Mouse (Mus musculus): Measurements from ENCODE around the gene Wdr83os. TPM values are rescaled to one million over a fixed set of nuclear protein-coding genes. Genes with fewer than 3 reads are reported as not detected.

Wdr83os gene
- polyA plus RNA-seq, 1 experiment from 2014 or later: 120 TPM

DNA sequence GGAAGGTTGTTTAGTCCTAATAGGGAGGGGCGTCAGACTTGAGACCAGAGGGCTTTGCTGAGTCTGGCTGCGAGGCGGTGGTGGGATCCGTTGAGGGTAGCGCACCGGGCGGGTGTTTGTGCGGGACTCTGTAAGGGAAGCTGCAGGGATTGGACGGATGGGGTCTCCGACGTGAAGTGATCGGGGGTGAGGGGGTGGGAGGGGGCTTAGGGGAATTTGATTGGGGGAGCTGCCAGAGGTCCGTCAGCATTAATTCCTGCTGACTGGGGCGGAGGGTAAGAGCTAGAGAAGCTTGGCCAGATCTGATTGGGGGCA, 43.2 kb upstream of the Wdr83os start:
- ATAC-seq (replicated peaks; ENCODE audit: insufficient number of reproducible peaks, low FRiP score, low TSS enrichment): peak; percentile 26
- Histone ChIP-seq H3K9ac (ENCODE audit: low read depth, low read length) (peak overlapping the region; percentile 94), H3K27me3 (ENCODE audit: control insufficient read depth, insufficient read depth, low read length) (no peaks in the 10 kb centered on the region), H3K27ac (ENCODE audit: low read depth, low read length) (peak overlapping the region; percentile 99), H3K9me3 (replicated peaks; ENCODE audit: control insufficient read depth, low read length) (no peaks in the 10 kb centered on the region), H3K4me2 (peak overlapping the region; percentile 97), H3K4me1 (ENCODE audit: control insufficient read depth, insufficient read depth, low read length) (peaks cover 22% of the 10 kb centered on the region), H3K36me3 (ENCODE audit: control insufficient read depth, insufficient read depth, low read length) (peaks cover 16% of the 10 kb centered on the region), H3K4me3 (ENCODE audit: low read depth, low read length) (peak overlapping the region; percentile 94)
- WGBS (ENCODE audit: insufficient replicate concordance): 1% methylated on average over 14 of the region's 14 CpGs

DNA sequence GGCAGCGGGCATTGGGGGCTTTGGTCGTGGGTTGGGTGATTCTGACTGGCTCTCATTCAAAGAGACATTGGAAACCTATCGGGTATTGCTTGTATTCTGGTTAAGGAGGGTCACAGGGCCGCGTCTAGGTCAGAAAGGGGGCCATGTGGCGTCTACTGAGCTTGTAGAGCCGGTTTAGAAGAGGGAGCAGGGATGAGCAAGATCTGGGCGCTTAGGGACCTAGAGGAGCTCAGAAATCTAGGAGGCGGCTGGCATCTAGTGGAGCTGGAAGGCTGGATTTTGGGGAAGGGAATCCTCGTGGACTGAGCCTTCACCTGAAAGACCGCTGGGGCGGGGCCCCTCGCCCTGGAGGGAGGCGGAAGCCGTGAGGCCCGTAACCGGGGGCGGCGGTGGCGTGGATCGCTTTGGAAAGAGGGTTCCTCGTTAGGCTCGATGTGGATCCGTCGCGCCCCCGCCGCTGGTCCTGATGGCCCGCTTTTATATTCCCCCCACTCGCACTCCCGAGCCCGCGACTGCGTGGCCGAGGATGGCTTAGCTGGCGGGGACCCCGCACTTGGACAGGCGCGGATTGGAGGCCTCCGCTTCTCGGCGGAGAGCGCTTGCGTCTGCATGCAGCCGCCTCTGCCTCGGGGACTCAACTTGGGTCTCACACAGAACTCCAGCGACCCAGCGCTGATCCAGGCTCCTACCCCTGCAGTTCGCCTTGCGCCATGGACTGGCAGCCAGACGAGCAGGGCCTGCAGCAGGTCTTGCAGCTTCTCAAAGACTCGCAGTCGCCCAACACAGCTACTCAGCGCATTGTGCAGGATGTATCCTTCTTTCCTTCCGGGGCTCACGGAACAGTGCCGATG, 42.6 kb upstream of the Wdr83os start:
- Histone ChIP-seq H3K27me3 (ENCODE audit: control insufficient read depth, insufficient read depth, low read length) (no peaks in the 10 kb centered on the region), H3K9me3 (replicated peaks; ENCODE audit: control insufficient read depth, low read length) (no peaks in the 10 kb centered on the region), H3K9ac (ENCODE audit: low read depth, low read length) (peak overlapping the region; percentile 94), H3K4me1 (ENCODE audit: control insufficient read depth, insufficient read depth, low read length) (peaks cover 22% of the 10 kb centered on the region), H3K4me2 (peak overlapping the region; percentile 97), H3K4me3 (ENCODE audit: low read depth, low read length) (peak overlapping the region; percentile 94), H3K27ac (ENCODE audit: low read depth, low read length) (peak overlapping the region; percentile 99), H3K36me3 (ENCODE audit: control insufficient read depth, insufficient read depth, low read length) (peaks cover 16% of the 10 kb centered on the region)
- no peak for ATAC-seq (replicated peaks; ENCODE audit: insufficient number of reproducible peaks, low FRiP score, low TSS enrichment)
- WGBS (ENCODE audit: insufficient replicate concordance): under 1% methylated on average over 57 of the region's 57 CpGs

GRCm38 (mm10) chr8:85043619-85044018, 36.9 kb upstream of the Wdr83os start:
- Histone ChIP-seq H3K4me3 (ENCODE audit: low read depth, low read length) (no peak overlapping the region), H3K4me1 (ENCODE audit: control insufficient read depth, insufficient read depth, low read length) (peaks cover 5% of the 10 kb centered on the region), H3K27ac (ENCODE audit: low read depth, low read length) (no peak overlapping the region), H3K9me3 (replicated peaks; ENCODE audit: control insufficient read depth, low read length) (no peaks in the 10 kb centered on the region), H3K36me3 (ENCODE audit: control insufficient read depth, insufficient read depth, low read length) (peaks cover 48% of the 10 kb centered on the region), H3K27me3 (ENCODE audit: control insufficient read depth, insufficient read depth, low read length) (no peaks in the 10 kb centered on the region), H3K9ac (ENCODE audit: low read depth, low read length) (no peak overlapping the region), H3K4me2 (no peak overlapping the region)
- 95% methylated on average over 6 of the region's 6 CpGs for WGBS (ENCODE audit: insufficient replicate concordance)
- ATAC-seq (replicated peaks; ENCODE audit: insufficient number of reproducible peaks, low FRiP score, low TSS enrichment): no peak

DNA sequence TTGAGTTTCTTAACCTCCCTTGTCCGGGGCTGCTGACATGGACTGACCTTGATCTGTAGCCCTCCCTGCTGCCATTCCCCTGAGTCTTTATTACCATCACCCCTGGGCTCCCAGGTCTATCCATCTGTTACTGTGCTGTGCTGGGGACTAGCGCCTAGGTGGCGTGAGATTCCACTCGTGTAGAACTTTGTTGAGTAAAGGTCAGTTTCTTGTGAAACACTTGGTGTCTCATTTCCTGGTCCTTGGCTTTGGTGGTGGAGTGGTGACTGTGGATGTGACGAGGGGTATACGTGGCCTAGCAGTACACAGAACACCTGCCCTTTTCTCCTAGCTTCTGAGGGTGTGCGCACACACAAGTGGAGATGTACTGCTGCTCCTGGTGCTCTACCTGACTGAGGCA, 23.2 kb upstream of the Wdr83os start:
- Histone ChIP-seq H3K4me3 (ENCODE audit: low read depth, low read length) (no peak overlapping the region), H3K36me3 (ENCODE audit: control insufficient read depth, insufficient read depth, low read length) (peaks cover 33% of the 10 kb centered on the region), H3K4me1 (ENCODE audit: control insufficient read depth, insufficient read depth, low read length) (no peaks in the 10 kb centered on the region), H3K9me3 (replicated peaks; ENCODE audit: control insufficient read depth, low read length) (no peaks in the 10 kb centered on the region), H3K27me3 (ENCODE audit: control insufficient read depth, insufficient read depth, low read length) (no peaks in the 10 kb centered on the region), H3K9ac (ENCODE audit: low read depth, low read length) (no peak overlapping the region), H3K27ac (ENCODE audit: low read depth, low read length) (no peak overlapping the region), H3K4me2 (no peak overlapping the region)
- 84% methylated on average over 7 of the region's 7 CpGs for WGBS (ENCODE audit: insufficient replicate concordance)
- ATAC-seq (replicated peaks; ENCODE audit: insufficient number of reproducible peaks, low FRiP score, low TSS enrichment): no peak

GRCm38 (mm10) chr8:85059879-85060616, 20.5 kb upstream of the Wdr83os start, which contains the start of gene Fbxw9:
Gene Fbxw9, plus strand, starts transcription at chr8:85060055.
- peak within 1 kb of the TSS; percentile 79 for H3K4me3 ChIP-seq (ENCODE audit: low read depth, low read length)
- no peaks in the 10 kb centered on the region for H3K4me1 ChIP-seq (ENCODE audit: control insufficient read depth, insufficient read depth, low read length)
- WGBS (ENCODE audit: insufficient replicate concordance): under 1% methylated on average over 52 of the region's 53 CpGs
- no peaks in the 10 kb centered on the region for H3K27me3 ChIP-seq (ENCODE audit: control insufficient read depth, insufficient read depth, low read length)
- H3K9me3 ChIP-seq (replicated peaks; ENCODE audit: control insufficient read depth, low read length): no peaks in the 10 kb centered on the region
- no peak within 1 kb of the TSS; the same call in 1 of the 2 replicates for H3K27ac ChIP-seq (ENCODE audit: low read depth, low read length)
- peaks cover 14% of the 10 kb centered on the region for H3K36me3 ChIP-seq (ENCODE audit: control insufficient read depth, insufficient read depth, low read length)
- peak; percentile 84 for ATAC-seq (replicated peaks; ENCODE audit: insufficient number of reproducible peaks, low FRiP score, low TSS enrichment)
- H3K9ac ChIP-seq (ENCODE audit: low read depth, low read length): peak within 1 kb of the TSS; percentile 70
- H3K4me2 ChIP-seq: peak within 1 kb of the TSS; percentile 94

GRCm38 (mm10) chr8:85062603-85063002, 17.9 kb upstream of the Wdr83os start:
- no peaks in the 10 kb centered on the region for H3K27me3 ChIP-seq (ENCODE audit: control insufficient read depth, insufficient read depth, low read length)
- no peak overlapping the region for H3K4me3 ChIP-seq (ENCODE audit: low read depth, low read length)
- no peak for ATAC-seq (replicated peaks; ENCODE audit: insufficient number of reproducible peaks, low FRiP score, low TSS enrichment)
- H3K9ac ChIP-seq (ENCODE audit: low read depth, low read length): no peak overlapping the region
- 87% methylated on average over 4 of the region's 4 CpGs for WGBS (ENCODE audit: insufficient replicate concordance)
- H3K4me2 ChIP-seq: no peak overlapping the region
- no peaks in the 10 kb centered on the region for H3K4me1 ChIP-seq (ENCODE audit: control insufficient read depth, insufficient read depth, low read length)
- peaks cover 3% of the 10 kb centered on the region; the same call in 1 of the 2 replicates for H3K36me3 ChIP-seq (ENCODE audit: control insufficient read depth, insufficient read depth, low read length)
- no peaks in the 10 kb centered on the region for H3K9me3 ChIP-seq (replicated peaks; ENCODE audit: control insufficient read depth, low read length)
- no peak overlapping the region for H3K27ac ChIP-seq (ENCODE audit: low read depth, low read length)

- peaks cover 3% of the 10 kb centered on the region; the same call in 1 of the 2 replicates for H3K36me3 ChIP-seq (ENCODE audit: control insufficient read depth, insufficient read depth, low read length)
- H3K27ac ChIP-seq (ENCODE audit: low read depth, low read length): no peak overlapping the region
- H3K4me3 ChIP-seq (ENCODE audit: low read depth, low read length): no peak overlapping the region
- H3K4me2 ChIP-seq: no peak overlapping the region
- no peak for ATAC-seq (replicated peaks; ENCODE audit: insufficient number of reproducible peaks, low FRiP score, low TSS enrichment)
- no peaks in the 10 kb centered on the region for H3K9me3 ChIP-seq (replicated peaks; ENCODE audit: control insufficient read depth, low read length)
- H3K9ac ChIP-seq (ENCODE audit: low read depth, low read length): no peak overlapping the region
- H3K27me3 ChIP-seq (ENCODE audit: control insufficient read depth, insufficient read depth, low read length): no peaks in the 10 kb centered on the region
- no peaks in the 10 kb centered on the region for H3K4me1 ChIP-seq (ENCODE audit: control insufficient read depth, insufficient read depth, low read length)
- 46% methylated on average over 2 of the region's 2 CpGs for WGBS (ENCODE audit: insufficient replicate concordance)
Observed at GRCm38 (mm10) chr8:85065213-85065612, 15.3 kb upstream of the Wdr83os start.

DNA sequence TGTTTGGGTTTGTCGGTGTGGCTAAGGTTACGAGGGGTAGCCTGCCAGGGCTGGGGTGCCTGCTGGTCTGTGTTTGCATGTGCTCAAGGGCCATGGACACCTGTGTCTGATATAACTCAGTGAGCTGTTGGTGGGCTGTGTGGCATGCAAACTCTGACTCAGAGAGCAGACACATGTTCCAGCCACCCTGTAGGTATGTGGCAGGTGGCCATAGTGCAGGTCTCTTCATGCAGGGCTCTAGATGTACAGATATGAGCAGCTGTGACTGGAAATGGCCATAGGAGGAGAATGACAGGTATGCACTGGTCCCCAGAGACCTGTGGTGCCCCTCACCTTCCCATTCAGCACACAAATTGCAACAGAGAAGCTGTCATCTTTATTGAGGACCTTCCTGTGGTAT, 13.4 kb upstream of the Wdr83os start:
- Histone ChIP-seq H3K4me1 (ENCODE audit: control insufficient read depth, insufficient read depth, low read length) (peaks cover 1% of the 10 kb centered on the region; the same call in 1 of the 2 replicates), H3K4me3 (ENCODE audit: low read depth, low read length) (no peak overlapping the region), H3K4me2 (no peak overlapping the region), H3K9ac (ENCODE audit: low read depth, low read length) (no peak overlapping the region), H3K9me3 (replicated peaks; ENCODE audit: control insufficient read depth, low read length) (no peaks in the 10 kb centered on the region), H3K27ac (ENCODE audit: low read depth, low read length) (no peak overlapping the region), H3K27me3 (ENCODE audit: control insufficient read depth, insufficient read depth, low read length) (no peaks in the 10 kb centered on the region), H3K36me3 (ENCODE audit: control insufficient read depth, insufficient read depth, low read length) (peaks cover 3% of the 10 kb centered on the region; the same call in 1 of the 2 replicates)
- 84% methylated on average over 2 of the region's 2 CpGs for WGBS (ENCODE audit: insufficient replicate concordance)
- no peak for ATAC-seq (replicated peaks; ENCODE audit: insufficient number of reproducible peaks, low FRiP score, low TSS enrichment)
